Mouse (Mus musculus) heart, postnatal 0 days (tissue): ENCODE results near the gene Kmo. TPM values are rescaled to one million over a fixed set of nuclear protein-coding genes. Genes with fewer than 3 reads are reported as not detected.

Experiments
- ATAC-seq: fragments of 200-750 bp; cut with Nextera tagmentation; 2 replicates; pipeline ENCODE4 v1.8.0; 2017; ENCODE audit warnings: low read depth, moderate number of reproducible peaks, moderate library complexity; ENCODE audit not compliant: insufficient read depth
- DNase-seq: peaks from one replicate; pipeline ENCODE4 v3.0.0-alpha.2; 2016; ENCODE audit warnings: low spot score
- H3K27ac ChIP-seq: fragments of 300-500 bp; sonication (generic); 2 replicates; pipeline ENCODE4 v1.5.1; 2014; ENCODE audit warnings: low read depth, mild to moderate bottlenecking
- H3K27me3 ChIP-seq: fragments of 300-500 bp; sonication (generic); 2 replicates; pipeline ENCODE4 v1.6.1; 2014; ENCODE audit warnings: low read length, mixed read lengths; ENCODE audit not compliant: control insufficient read depth, insufficient read depth
- H3K36me3 ChIP-seq: fragments of 300-500 bp; sonication (generic); replicated peaks from 2 replicates; pipeline ENCODE4 v1.6.1; 2014; ENCODE audit warnings: low read length, mixed read lengths; ENCODE audit not compliant: control insufficient read depth, insufficient read depth
- H3K4me1 ChIP-seq: fragments of 300-500 bp; sonication (generic); 2 replicates; pipeline ENCODE4 v1.6.1; 2014; ENCODE audit warnings: antibody characterized with exemption; ENCODE audit not compliant: control insufficient read depth, insufficient read depth
- H3K4me2 ChIP-seq: fragments of 300-500 bp; sonication (generic); 2 replicates; pipeline ENCODE4 v1.6.1; 2014; ENCODE audit warnings: low read depth, mild to moderate bottlenecking, low read length, moderate library complexity
- H3K4me3 ChIP-seq: fragments of 300-500 bp; sonication (generic); 2 replicates; pipeline ENCODE4 v1.5.1; 2014; ENCODE audit warnings: low read depth, low read length
- H3K9ac ChIP-seq: fragments of 300-500 bp; sonication (generic); replicated peaks from 2 replicates; pipeline ENCODE4 v1.6.1; 2014; ENCODE audit warnings: low read depth, low read length, mixed read lengths
- H3K9me3 ChIP-seq: fragments of 300-500 bp; sonication (generic); replicated peaks from 2 replicates; pipeline ENCODE4 v1.6.1; 2016; ENCODE audit warnings: low read length; ENCODE audit not compliant: control insufficient read depth
- CTCF ChIP-seq: IDR thresholded peaks from 2 replicates; pipeline ENCODE4 v1.5.1; 2016; ENCODE audit warnings: antibody characterized with exemption, control low read depth, low read depth
- EP300 ChIP-seq: IDR thresholded peaks from 2 replicates; pipeline ENCODE4 v1.6.1; 2016; ENCODE audit warnings: antibody characterized with exemption, low read depth
- WGBS: fragments of 180-500 bp; shearing (Covaris S2); extraction: QIAGEN DNeasy Blood & Tissue Kit; methylation state at CpG from one replicate; pipeline ENCODE4 v1.1.7; 2014; 5-methylcytosine and 5-hydroxymethylcytosine counted together
- polyA plus RNA-seq: library from polyadenylated mRNA; unstranded; fragments of >200 nt; fragmentation: Nextera tagmentation; extraction: Ambion mirVana; gene quantifications from 2 replicates; pipeline ENCODE4 v1.2.1, GENCODE M21; 2015
- total RNA-seq: library from RNA; depleted of rRNA; stranded (reverse); fragments of >200 nt; gene quantifications from 2 replicates; pipeline ENCODE4 v1.2.3, GENCODE M21; 2014; ENCODE audit warnings: low replicate concordance; rRNA removed

Gene Kmo
- total RNA-seq (not detected in 2 replicates), polyA plus RNA-seq (0.03 and 0.05 TPM in 2 replicates)

- Histone ChIP-seq H3K27ac (no peak within 1 kb of the TSS), H3K9ac (no peak within 1 kb of the TSS), H3K9me3 (no peaks in the 10 kb centered on the region), H3K27me3 (no peaks in the 10 kb centered on the region), H3K36me3 (peaks cover 45% of the 10 kb centered on the region), H3K4me3 (no peak within 1 kb of the TSS), H3K4me1 (peaks cover 15% of the 10 kb centered on the region), H3K4me2 (no peak within 1 kb of the TSS)
- ATAC-seq (no peak), DNase-seq (no peak)
- WGBS: 83% methylated on average over 13 of the region's 13 CpGs
- TF ChIP-seq CTCF (no peak), EP300 (no peak)
Measured at GRCm38 (mm10) chr1:175619814-175620431, at the start of gene Kmo. TSS of gene Kmo (plus strand) at chr1:175620381.

DNA sequence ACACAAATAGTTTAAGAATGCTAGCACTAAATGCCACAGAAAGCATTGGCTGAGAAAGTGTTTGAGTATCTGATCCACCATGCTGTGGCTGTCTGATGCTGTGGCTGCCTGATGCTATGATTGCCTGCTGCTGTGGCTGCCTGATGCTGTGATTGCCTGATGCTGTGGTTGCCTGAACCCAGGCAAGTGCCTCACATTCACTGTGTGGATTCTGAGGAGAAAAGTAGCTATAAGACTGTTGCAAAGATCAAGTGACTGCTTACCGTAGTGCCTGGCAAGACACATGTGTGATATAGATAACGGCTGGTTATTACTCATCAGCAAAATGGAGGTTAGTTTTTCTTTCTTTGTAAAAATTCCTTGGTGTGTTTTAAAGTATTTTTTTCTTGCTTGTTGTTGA is 46.1 kb upstream of the Kmo start:
- Histone ChIP-seq H3K27me3 (no peaks in the 10 kb centered on the region), H3K9me3 (no peaks in the 10 kb centered on the region), H3K4me1 (no peaks in the 10 kb centered on the region), H3K4me3 (no peak overlapping the region), H3K4me2 (no peak overlapping the region), H3K9ac (no peak overlapping the region), H3K36me3 (no peaks in the 10 kb centered on the region), H3K27ac (no peak overlapping the region)
- TF ChIP-seq EP300: no peak
- no peak for TF ChIP-seq CTCF
- DNase-seq (no peak), ATAC-seq (no peak)
- WGBS: 70% methylated on average over 2 of the region's 2 CpGs

- DNase-seq (no peak), ATAC-seq (no peak)
- Histone ChIP-seq H3K4me3 (no peak overlapping the region), H3K9ac (no peak overlapping the region), H3K36me3 (no peaks in the 10 kb centered on the region), H3K4me1 (no peaks in the 10 kb centered on the region), H3K27ac (no peak overlapping the region), H3K9me3 (no peaks in the 10 kb centered on the region), H3K4me2 (no peak overlapping the region), H3K27me3 (no peaks in the 10 kb centered on the region)
- TF ChIP-seq EP300: no peak
- TF ChIP-seq CTCF: no peak
- 73% methylated on average over 2 of the region's 2 CpGs for WGBS
Measured at GRCm38 (mm10) chr1:175578425-175579096, 41.6 kb upstream of the Kmo start.

DNA sequence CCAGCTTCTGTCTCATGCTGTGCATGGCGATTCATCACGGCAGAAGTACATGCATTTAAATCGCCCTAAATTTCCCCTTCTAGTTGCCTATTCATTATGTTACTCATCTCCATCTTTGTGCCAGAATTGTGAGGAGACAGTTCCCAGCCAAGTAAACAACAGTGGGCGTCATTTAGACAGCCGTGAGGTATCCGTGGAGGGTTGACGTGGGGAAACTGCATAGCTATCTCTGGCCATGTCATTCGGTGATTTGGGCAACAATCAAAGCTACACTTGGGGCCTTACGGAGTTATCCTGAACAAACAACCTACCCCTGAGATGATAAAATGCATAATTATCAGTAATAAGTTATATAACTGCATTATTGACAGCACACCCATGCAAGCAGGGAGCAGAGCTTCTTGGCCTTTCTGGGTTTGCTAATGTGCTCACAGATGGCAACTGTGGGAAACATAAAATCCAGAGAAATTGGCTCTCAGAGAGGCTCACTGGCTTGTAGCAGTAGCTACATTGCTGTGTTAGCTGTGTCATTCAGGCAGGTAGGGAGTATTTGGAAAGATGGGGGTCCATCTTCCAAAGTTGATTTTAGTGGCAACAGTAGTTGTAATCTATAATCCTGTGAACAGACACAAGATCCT is 40.5 kb upstream of the Kmo start:
- Histone ChIP-seq H3K9me3 (no peaks in the 10 kb centered on the region), H3K4me2 (no peak overlapping the region), H3K9ac (no peak overlapping the region), H3K4me3 (no peak overlapping the region), H3K27me3 (no peaks in the 10 kb centered on the region), H3K36me3 (no peaks in the 10 kb centered on the region), H3K4me1 (no peaks in the 10 kb centered on the region), H3K27ac (no peak overlapping the region)
- 77% methylated on average over 9 of the region's 9 CpGs for WGBS
- ATAC-seq (no peak), DNase-seq (no peak)
- TF ChIP-seq CTCF: no peak
- no peak for TF ChIP-seq EP300

DNA sequence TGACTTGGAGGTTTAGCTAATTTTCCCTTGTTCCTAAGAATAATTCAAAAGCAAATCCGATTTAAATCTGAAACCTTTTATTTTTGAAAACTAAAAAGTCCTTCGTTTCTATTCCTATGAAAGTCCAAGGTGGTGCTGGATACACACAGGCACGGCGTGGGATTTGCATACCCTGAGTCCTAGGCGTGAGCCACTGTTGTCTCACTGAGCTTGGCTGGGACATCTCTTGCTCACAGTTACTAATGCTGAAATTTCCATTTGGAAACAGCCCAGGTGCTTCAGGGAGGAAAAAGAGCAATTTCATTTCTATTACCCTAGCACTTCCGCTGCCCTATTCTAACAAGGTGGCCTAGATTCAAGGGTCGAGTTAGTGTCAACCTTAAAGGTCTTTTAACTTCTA is 39.8 kb upstream of the Kmo start:
- Histone ChIP-seq H3K27me3 (no peaks in the 10 kb centered on the region), H3K9ac (no peak overlapping the region), H3K27ac (no peak overlapping the region), H3K4me3 (no peak overlapping the region), H3K4me2 (no peak overlapping the region), H3K9me3 (no peaks in the 10 kb centered on the region), H3K36me3 (no peaks in the 10 kb centered on the region), H3K4me1 (no peaks in the 10 kb centered on the region)
- ATAC-seq (no peak), DNase-seq (no peak)
- WGBS: 81% methylated on average over 7 of the region's 7 CpGs
- TF ChIP-seq EP300: no peak
- TF ChIP-seq CTCF: no peak
